Mouse (Mus musculus) adrenal gland (tissue): ENCODE measurements around the gene Nanp.

ENCODE experiments used
- intact Hi-C: fragments of 180-260 bp; cut with DNase I; formaldehyde crosslinking; loops from one replicate; pipeline ENCODE4 v1.15.1; 2025
- long read RNA-seq, 2 experiments: library from polyadenylated mRNA; unstranded; transcript quantifications; one replicate each; pipeline ENCODE4 v2.0.0; 2020; ENCODE audit warnings: borderline replicate concordance in 1 of 2; ENCODE audit not compliant: insufficient replicate concordance in 1 of 2

Gene Nanp
- long read RNA-seq, experiment 1, transcript Nanp-201 (2 exons, 1,394 nt), result major isoform, 17 of 18 reads
- long read RNA-seq, experiment 1, partial matches to known transcripts, result 0 of 18 reads
- long read RNA-seq, experiment 1, other reads (novel, unspliced or antisense), result 1 of 18 reads
- long read RNA-seq, experiment 2, transcript Nanp-201 (2 exons, 1,394 nt), result major isoform, 29 of 29 reads
- long read RNA-seq, experiment 2, partial matches to known transcripts, result 0 of 29 reads
- long read RNA-seq, experiment 2, other reads (novel, unspliced or antisense), result 0 of 29 reads

DNA sequence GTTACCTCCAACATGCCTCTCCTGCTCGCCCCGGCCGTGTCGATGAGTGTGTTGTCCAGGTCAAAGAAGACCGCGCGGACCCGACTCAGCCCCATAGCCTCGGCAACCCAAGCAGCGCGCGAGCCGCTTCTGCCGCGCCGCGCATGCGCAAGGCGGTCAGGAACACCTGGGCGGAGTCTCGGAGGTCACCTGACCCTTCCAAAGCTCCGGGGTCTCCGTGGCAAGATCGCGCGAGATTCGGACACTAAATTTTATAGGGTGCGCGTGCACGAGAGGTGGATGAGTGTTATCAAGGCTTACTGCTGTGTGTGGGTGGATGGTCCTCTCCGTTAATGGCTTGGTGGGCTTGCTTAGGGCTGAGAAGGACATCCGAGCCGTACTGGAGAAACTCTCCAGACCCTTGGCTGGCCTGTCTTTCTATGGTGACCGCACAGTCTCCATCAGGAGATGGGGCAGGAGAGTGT is at the start of gene Nanp, which contains the start of gene Ninl:
Gene Nanp (minus strand): TSS at position 167 of the 464 bp plus-strand sequence.
Gene Ninl (minus strand): TSS at position 151 of the 464 bp plus-strand sequence.
- intact Hi-C loops, result no loop called here

DNA sequence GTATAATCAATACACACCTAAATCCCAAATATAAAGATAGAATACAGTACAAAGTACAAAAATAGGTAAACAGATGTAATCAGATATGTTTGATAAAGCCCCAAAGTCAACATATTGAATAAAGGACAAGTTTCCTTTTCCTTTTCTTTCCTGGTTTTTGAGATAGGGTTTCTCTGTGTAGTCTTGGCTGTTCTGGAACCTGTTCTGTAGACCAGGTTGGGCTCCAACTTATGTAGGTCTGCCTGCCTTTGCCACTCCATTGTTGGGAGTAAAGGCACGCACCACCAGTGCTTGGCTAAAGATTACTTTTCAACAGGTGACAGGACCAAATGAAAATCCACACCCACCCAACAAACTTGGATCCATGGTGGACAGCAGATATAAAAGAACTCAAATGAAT is 17.4 kb upstream of the Nanp start:
- intact Hi-C loops, result no loop called here

DNA sequence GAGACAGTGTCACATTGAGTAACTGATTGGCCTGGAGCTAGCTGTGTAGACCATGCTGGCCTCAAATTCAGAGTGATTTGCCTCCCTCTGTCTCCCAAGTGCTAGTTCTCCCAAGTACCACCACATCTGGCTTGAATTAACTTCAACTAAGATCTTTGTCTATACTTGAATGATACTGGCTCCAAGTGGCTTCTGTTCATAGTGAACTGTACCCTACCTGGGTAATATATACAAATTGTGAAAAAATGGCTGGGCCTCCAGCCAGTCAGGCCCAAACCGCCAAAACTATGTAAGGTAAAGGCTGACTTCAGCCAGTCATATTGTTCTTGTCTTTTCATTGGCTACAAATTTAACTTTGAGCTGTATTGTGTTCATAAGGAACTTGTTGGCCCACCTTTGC is 1.2 kb upstream of the Nanp start:
- intact Hi-C loops, result no loop called here

DNA sequence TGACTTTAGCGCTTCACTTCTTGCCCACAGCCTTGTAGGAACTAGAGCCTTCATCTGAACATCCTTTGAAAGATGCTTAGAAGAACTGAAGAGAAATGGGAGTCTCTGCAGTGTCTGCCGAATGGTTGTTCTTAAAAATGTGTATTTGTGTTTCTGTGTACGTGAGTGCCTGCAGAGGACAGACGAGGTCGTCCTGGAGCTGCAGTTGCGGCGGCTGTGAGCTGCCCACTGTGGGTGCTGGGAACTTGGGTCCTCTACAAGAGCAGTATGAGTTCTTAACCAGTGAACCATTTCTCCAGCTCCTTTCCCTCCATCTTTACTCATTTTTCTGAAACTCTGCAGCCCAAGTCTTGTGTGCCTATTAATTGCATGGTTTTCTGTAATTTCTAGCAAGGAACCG is 528 bp upstream of the Nanp start:
- intact Hi-C loops, result no loop called here

DNA sequence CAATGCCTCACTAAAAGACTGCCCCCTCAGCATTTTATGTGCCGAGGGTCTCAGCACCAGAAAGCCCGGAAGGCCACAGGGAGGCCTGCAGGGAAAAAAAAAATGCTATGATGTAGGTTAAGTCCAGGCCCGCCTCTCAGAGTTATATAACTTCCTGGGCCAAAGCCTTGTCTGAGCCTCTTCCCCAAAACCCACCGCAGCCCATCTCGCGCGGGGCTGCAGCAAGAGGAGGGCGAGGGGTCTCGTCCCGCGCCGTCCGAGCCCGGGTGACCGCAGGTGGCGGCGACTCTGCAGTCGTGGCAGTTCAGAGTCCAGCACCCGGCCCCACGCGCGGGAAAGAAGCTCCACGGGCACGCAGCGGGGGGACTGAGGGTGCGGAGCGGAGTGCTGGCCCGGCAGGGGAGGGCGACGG is 381 bp downstream of the Nanp start:
- intact Hi-C loops, result no loop called here

DNA sequence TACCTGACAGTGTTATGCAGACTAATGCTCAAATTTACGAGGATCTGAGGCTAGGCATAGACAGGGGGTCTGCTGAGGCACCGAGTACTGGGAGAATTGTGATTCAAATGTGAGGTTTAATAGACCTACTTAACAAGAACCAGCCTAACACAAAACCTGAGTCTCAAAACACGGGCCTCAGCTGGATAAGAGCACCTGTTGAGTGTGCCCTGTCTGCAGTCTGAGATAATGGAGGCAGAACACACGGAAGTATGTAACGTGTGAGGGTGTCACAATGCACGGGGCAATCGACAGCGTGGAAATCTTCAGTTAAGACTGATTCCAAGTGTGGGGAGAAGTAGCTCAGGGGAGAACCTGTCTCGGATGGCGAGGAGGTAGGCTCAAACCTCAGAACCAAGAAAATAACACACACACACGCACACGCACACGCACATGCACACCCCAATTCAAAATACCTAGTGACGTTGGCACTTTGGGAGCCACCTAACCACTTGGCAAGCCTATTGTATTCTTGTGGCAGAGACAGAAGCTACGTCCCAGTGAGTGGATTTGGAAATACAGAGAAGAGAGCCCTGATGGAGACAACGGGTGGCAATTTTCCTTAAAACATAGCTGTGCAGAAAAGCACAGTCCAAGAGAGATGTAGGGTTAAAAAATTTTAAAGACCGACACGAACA is 1.2 kb downstream of the Nanp start:
- intact Hi-C loops, result no loop called here

DNA sequence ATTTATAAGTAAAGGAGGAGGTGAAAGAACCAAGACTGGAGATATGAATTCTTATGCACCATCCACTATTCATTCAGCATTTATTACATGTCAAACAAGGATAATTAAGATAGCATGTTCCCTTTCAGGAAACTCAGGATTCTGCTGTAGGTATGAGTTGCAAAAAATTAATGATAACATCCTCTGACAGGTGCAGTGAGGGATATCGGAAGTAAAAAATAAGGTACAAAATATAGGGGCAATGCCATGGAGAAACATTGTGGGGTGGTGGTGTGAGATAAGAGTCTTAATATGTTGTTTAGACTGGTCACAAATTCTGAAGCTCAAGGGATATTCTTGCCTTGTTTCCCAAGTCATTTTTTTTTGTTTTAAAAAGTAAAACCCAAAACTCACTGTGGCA is 1.9 kb downstream of the Nanp start:
- intact Hi-C loops, result no loop called here

DNA sequence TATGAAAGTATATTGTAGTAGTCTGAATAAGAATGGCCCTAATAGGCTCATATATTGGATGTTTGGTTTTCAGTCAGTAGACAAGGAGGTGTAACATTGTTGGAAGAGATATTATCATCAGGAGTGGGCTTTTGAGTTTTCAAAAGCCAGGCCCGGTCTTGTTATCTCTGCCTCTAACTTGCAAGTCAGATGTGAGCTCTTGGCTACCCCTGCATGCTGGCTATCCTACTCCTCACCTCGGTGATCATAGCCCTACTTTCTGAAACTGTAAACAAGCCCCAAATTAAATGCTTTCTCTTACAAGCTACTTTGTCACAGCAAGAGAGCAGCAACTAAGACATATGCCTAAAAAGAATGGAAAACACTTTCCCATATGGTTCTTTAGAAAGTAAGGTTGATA is 2.5 kb downstream of the Nanp start:
- intact Hi-C loops, result no loop called here

DNA sequence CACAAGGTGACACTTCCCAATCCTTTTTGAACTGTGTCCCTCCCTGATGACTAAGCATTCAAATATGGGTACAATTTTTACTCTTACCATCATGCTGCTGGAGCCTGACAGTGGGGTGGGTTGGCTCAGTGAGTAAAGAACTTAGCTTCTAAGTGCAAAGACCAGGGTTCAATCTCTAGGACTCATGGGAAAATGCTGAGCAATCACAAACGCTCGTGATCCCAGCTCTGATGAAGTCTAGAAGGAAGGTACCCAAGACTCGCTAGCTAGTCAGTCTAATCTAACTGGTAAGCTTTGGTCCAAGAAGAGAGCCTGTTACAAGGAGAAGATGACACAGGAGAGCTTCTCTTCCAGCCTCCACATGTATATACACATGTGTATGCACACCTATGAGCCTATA is 4.8 kb downstream of the Nanp start:
- intact Hi-C loops, result no loop called here

DNA sequence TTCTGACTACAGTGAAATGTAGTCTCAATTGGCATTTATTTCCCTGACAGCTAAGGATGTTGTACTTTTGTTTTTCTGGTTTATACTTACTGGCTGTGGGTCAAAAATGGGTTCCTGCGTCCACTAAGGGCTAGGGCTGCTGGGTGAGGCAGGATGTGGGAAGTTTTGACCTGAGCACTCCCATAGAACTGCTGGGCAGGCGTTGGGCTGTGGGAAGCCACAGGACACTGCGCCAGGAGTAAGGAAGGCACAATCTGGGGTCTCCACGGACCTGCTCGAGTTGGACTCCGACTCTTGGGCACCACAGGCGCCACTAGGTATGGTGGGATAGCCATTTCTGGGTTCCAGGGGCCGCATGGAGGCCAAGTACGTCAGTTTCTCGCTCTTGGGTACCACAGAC is 18.0 kb downstream of the Nanp start:
- intact Hi-C loops, result no loop called here

DNA sequence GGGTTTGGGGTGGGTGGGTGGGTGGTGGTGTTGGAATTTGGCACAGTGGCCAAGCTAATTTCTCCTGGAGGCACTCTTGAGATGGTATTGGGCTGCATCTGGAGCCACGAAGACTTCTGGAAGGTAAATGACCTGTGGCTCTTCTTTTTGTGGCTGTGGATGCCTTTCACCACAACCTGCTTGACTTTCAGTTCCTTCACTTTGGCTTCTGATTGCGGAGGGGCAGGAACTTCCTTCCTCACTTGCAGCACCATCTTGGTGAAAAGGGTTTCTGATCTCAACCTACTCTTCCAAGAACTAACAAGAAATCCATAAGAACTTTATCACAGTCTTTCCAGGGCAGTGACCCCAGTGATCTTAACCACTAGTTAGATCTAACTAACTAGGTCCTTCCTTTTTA is 23.9 kb downstream of the Nanp start:
- intact Hi-C loops, result no loop called here

DNA sequence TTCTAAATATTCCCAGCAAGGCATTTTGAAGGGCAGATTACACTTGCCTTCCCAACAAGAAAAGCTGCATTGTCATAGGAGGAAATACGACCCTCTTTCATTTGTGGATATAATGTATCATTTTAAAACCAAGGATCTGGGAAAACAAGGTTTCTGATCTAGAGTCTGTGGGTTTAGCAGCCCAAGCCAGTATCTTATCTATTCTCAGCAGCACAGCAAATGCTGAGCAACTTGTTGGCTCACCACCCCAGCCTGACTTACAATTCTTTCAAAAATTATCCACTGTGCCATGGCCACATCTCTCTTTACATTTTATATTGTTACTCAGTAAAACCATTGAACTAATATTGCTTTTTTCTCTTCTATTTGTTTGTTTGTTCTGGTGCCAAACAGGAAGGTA is 27.9 kb downstream of the Nanp start:
- intact Hi-C loops, result no loop called here

DNA sequence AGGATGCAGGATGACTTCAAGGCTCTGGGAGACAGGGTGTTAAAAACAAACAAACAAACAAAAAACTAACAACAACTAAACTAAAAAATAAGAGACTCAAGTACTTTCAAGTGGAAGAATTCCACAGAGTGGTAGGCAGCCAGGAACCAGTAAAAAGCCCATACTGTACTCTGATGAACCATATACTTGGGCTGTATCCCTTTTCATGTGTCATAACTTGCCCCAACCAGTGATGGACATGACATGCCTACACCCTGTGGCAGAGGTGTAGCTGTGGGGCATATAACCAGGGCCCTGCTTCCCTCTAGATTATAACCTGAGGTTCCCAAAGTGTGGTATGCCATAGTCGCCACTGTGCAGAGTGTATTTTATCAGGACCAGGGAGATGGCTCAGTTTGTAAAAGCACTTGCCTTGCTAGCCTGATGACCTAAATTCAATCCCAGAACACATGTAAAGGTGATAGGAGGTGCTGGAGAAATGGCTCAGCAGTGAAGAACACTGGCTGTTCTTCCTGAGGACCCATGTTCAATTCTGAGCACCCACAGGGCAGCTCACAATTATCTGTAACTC is 29.6 kb downstream of the Nanp start:
- intact Hi-C loops, result no loop called here

DNA sequence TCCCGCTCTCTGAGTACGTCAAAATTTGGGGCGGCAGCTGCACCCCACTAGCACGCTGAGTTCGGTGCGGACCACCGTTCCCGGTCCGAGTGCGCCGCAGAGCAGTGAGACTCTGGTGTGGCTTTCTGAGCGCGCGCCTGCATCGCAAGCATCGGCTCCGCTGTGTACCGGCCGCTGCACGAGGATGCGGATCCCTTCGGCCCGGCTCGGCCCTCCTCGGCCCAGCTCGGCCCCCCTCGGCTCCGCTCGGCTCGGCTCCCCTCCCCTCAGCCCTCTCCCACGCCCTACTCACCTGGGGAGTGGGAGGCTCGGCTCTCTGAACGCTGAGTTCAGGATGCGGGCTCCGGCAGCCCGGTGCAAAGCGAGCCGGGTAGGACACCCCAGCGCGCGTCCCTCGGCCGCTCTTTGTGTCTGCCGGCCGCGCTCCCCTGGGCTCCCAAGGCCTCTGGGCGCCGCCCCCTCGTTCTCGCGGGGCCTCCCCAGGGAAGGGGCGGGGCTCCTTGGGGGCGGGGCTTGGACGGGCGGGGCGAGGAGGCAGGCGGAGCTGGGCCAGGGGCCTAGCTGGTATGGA is 30.2 kb downstream of the Nanp start:
- intact Hi-C loops, result no loop called here

DNA sequence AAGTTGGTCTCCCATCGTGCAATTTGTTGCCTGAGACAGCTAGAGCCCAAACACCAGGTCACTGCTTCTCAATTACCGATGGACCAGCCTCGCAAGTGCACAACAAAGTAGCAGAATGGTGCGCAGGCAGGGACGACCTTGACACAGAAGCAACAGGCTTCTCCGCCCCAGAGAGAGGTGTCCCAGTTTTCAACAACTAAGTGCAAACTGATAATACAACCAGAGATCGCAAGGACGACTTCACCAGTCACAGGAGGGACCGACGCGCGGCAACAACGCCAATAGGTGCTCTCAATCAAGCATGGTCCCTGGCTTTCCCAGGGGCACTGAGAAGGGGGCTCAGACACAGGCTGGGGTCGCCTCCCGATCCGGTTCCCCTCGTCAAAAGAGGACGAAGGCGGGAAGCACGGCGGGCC is 30.7 kb downstream of the Nanp start:
- intact Hi-C loops, result no loop called here

DNA sequence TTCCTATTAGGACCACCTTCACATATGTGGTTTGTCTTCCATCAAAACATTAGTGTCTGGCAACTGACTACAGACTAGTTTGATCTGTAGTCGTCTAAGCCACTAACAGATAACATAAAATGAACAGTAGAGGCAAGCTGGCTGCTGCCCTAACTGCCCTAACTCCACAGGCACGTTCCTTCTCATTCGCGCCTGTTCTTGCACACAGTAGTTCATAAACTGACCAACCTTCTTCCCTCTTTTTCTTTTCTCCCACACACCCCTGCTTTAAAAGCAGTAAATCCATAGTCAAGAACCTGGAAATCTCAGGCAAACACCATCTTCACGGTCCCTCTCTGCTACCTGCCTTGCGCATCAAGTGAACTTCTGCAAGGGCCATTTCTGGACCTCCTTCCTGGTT is 31.2 kb downstream of the Nanp start:
- intact Hi-C loops, result no loop called here

DNA sequence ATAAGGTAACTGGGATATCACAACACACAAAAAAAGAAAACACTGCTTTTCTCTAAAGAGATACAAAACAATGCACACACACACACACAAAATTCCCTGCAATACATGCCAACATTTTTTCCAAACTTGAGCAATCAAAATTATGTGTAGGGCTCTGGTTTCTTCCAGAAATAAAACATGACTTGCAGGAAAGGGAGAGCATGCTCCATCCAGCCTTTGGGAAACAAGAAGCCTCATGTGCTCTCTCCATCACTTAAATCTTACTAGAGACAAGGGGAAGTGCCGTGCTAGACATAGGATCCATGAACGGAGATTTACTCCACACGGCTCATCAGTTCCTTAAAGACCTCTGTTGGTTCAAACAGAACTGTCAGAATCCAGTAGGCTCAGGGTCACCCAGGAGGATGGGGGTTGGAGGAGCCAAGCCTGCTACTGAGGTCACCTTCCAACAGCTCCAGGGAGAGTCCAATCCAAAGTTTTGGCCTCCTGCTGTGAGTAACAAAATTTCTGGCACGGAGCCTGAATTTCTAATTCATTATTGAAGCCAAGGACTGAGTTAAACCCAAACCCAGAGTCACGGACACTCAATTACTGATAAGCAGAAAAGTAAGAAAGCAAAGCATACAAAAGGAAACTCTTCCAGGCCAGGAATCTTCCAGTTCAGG is 32.8 kb downstream of the Nanp start:
- intact Hi-C loops, result no loop called here

DNA sequence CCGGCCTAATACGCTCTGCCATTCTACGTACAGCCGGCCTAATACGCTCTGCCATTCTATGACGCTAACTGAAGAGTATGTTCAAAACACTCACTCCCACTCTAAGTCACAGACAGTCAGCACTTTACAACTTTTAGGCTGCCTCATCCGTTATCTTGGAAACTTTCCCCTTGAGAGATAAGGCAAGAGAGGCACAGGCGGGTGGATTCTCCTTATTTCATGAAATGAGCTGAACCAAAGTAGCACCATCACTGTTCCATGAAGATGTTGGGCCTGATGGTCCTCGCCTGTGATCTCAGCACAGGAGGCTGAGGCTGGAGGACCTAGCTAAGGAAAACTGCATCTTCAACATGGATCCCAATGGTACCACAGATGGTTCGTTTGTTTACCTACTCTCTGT is 34.8 kb downstream of the Nanp start:
- intact Hi-C loops, result no loop called here

DNA sequence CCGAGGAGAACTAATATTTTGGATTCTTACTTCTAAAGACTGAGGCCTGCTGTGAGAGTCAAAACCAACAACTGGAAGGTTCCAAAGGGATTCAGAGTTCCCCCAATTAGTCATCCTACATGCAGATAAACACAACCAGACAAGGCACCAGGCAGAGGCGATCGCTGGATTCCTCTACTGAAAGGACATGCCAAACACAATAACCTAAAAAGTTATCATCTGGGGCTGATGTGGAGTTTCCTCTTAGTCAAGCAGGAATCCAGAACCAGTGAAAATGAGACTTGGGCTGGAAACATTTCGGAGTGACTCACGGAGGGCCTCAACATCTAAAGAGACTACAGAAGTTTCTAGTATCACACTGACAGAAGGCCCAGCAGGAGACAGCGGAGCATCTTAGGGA is 35.4 kb downstream of the Nanp start:
- intact Hi-C loops, result no loop called here

DNA sequence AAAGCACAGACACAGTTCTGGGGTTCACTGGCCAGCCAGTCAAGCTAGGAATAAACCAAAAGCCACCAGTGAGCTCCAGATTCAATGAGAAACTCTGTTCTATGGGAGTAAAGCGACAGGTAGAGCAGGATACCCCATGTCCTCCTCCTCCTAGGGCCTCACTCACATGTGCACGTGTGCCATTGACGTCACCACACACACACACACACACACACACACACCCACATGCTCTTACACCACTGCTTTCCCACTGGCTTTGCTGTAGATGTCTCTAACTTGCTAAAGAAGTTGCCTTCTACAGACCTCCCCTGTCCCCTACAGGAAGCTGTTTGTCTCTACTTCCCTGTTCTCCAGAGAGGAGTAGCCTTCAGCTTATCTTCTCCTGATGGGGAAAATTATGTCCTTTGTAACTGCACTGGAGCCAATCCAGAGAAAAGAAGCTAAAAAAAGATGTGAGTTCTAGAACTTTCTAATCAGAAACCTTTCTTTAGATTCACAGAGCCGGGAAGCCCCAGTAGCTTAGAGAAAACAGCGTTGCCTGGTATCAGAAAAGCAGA is 37.5 kb downstream of the Nanp start:
- intact Hi-C loops, result no loop called here

DNA sequence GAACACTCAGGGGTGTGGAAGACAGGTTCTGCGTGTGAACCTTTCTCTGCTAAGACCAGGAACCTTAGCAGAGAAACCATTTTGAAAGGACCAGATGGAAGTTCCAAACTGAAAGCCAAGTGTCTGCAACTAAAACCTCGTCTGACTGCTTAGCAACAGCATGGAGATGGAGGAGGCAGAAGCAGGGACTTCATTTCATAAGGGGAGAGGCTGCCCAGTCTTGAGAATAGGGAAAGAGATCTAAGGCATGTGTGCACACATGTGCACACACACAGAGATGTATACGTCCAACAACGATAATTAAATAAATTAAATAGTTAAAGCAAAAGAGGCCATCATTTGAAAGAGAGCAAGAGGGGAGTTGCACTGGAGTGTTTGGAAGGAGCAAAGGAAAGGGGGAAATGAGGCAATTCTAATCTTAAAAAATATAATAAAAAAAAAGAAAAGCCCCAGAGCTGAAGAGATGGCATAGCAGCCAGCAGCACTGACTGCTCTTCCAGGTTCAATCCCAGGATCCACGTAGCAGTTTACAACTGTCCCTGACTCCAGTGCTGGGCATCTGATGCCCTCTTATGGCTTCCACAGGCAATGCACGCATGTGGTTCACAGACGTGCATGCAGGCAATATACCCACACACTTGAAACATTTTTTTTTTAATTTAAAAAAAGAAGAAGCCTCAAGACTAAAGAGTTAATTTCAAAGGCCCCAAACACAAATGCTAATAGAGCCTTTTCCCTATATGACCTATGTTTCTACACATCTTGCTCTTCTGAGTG is 38.6 kb downstream of the Nanp start:
- intact Hi-C loops, result no loop called here
